ENCODE assay signal across 8 mouse cellular contexts in the genomic region with DNA sequence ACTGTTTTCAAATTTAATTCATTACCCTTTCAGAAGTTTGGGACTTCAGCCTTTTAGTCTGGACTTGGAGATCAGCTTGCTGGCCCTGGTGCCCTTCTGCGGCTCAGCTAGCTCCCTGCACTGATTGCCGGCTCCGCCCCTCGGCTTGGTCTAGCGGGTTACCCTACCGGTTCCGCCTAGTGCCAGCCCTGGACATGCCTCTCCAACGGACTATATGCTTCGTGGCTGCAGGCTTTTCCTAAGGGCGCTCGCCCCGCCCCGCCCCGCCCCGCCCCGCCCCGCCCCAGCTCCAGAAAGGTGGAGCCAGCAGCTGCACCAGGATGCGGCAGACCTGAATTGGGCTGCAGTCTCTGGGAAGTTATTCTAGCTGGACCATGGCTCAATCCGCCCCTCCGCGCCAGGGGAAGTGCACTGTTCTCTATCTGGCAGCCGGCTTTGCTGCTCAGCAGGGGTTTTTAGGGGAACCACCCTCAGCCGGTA. TPM values are rescaled to one million over a fixed set of nuclear protein-coding genes. Genes with fewer than 3 reads are reported as not detected.
A peak's percentile ranks its signal among the peaks of the same experiment; 100 is the strongest.
DNase-seq lines count a peak whose midpoint lies in the region; ATAC-seq and TF ChIP-seq lines count a peak whose summit lies in the region.

No protein-coding gene starts in this region.

- peaks cover 3% of the 10 kb centered on the region for H3K9me3 ChIP-seq in hindbrain, embryonic 12.5 days (replicated peaks)

- peak; percentile 56 for ATAC-seq in hindbrain, embryonic 12.5 days (ENCODE audit: low FRiP score)
- peak; percentile 84 for ATAC-seq in megakaryocyte, adult 5-6 weeks (ENCODE audit: poor library complexity, severe bottlenecking)

- H3K4me1 ChIP-seq in hindbrain, embryonic 12.5 days = peaks cover 5% of the 10 kb centered on the region

- no peaks in the 10 kb centered on the region for H3K36me3 ChIP-seq in hindbrain, embryonic 12.5 days

- peak overlapping the region; percentile 20 for H3K9ac ChIP-seq in hindbrain, embryonic 12.5 days

- no peaks in the 10 kb centered on the region for H3K27me3 ChIP-seq in hindbrain, embryonic 12.5 days

- peak; percentile 91 for DNase-seq in adipocyte (ENCODE audit: low spot score)
- DNase-seq in cerebellum, postnatal 10 days = peak; percentile 78 to 88
- peak; percentile 40 to 42 for DNase-seq in frontal cortex, postnatal 14 days (ENCODE audit: low spot score in 2 of 2)
- peak; percentile 50 to 61 for DNase-seq in left cerebral cortex, adult 2 months (ENCODE audit: extremely low spot score in 1 of 2, low spot score in 2 of 2)
- peak; percentile 61 to 63 for DNase-seq in right cerebral cortex, adult 2 months (ENCODE audit: low spot score in 2 of 2)
- peak; percentile 93 for DNase-seq in yolk sac, embryonic 10.5 days (ENCODE audit: low spot score)

- WGBS in hindbrain, embryonic 12.5 days = under 1% methylated on average over 18 of the region's 23 CpGs

- intact Hi-C loops in left cerebral cortex, adult 2 months (cut with DNase I) = loop anchor here (10.0 kb wide), 1 partner anchor 282 kb away; a partner anchor contains a TSS

- peak overlapping the region; percentile 67; the same call in 1 of the 2 replicates for H3K27ac ChIP-seq in hindbrain, embryonic 12.5 days
- H3K27ac ChIP-seq in left cerebral cortex, adult 2 months = peak overlapping the region; percentile 69

- H3K4me3 ChIP-seq in hindbrain, embryonic 12.5 days = peak overlapping the region; percentile 24
- H3K4me3 ChIP-seq in left cerebral cortex, adult 2 months = peak overlapping the region; percentile 33

- peak overlapping the region; percentile 51 for H3K4me2 ChIP-seq in hindbrain, embryonic 12.5 days (replicated peaks)

- no peak; the same call in 1 of the 2 replicates for TF ChIP-seq CTCF in left cerebral cortex, adult 2 months (IDR thresholded peaks at IDR 0.05)

RNA-seq across cellular contexts. Expression of a gene that starts 4.7 kb away (rescaled TPM):
- 113 and 116 TPM in 2 replicates for polyA plus RNA-seq in hindbrain, embryonic 12.5 days (2016; fragmentation: Nextera tagmentation; extraction: Ambion mirVana)
- total RNA-seq in left cerebral cortex, adult 2 months (2021) = 10 to 100 TPM; 78.0 to 93.5 TPM
- 40.2 and 44.3 TPM in 2 replicates for total RNA-seq in megakaryocyte, adult 5-6 weeks (2015)
- total RNA-seq in megakaryocyte, adult 5-6 weeks (2017) = 33.8 and 44.9 TPM in 2 replicates

RNA-seq across cellular contexts. Expression of a gene that starts 7.2 kb away (rescaled TPM):
- 63.5 and 65.8 TPM in 2 replicates for polyA plus RNA-seq in hindbrain, embryonic 12.5 days (2016; fragmentation: Nextera tagmentation; extraction: Ambion mirVana)
- 10 to 100 TPM; 76.5 to 78.3 TPM for total RNA-seq in left cerebral cortex, adult 2 months (2021)
- total RNA-seq in megakaryocyte, adult 5-6 weeks (2015) = 18.2 and 20.6 TPM in 2 replicates
- 9.9 and 10.6 TPM in 2 replicates for total RNA-seq in megakaryocyte, adult 5-6 weeks (2017)

RNA-seq across cellular contexts. Expression of a gene that starts 19.5 kb away (rescaled TPM):
- polyA plus RNA-seq in hindbrain, embryonic 12.5 days (2016; fragmentation: Nextera tagmentation; extraction: Ambion mirVana) = 4.1 and 16.7 TPM in 2 replicates
- under 1 TPM; 0.14 to 0.35 TPM for total RNA-seq in left cerebral cortex, adult 2 months (2021)
- total RNA-seq in megakaryocyte, adult 5-6 weeks (2015) = 0.07 and 0.52 TPM in 2 replicates
- not detected in 2 replicates for total RNA-seq in megakaryocyte, adult 5-6 weeks (2017)

RNA-seq across cellular contexts. Expression of a gene that starts 20.8 kb away (rescaled TPM):
- 76.8 and 90.1 TPM in 2 replicates for polyA plus RNA-seq in hindbrain, embryonic 12.5 days (2016; fragmentation: Nextera tagmentation; extraction: Ambion mirVana)
- 100 to 1,000 TPM; 131 to 139 TPM for total RNA-seq in left cerebral cortex, adult 2 months (2021)
- total RNA-seq in megakaryocyte, adult 5-6 weeks (2015) = 75.5 and 84.4 TPM in 2 replicates
- total RNA-seq in megakaryocyte, adult 5-6 weeks (2017) = 26.1 and 40.5 TPM in 2 replicates

RNA-seq across cellular contexts. Expression of a gene that starts 53.9 kb away (rescaled TPM):
- polyA plus RNA-seq in hindbrain, embryonic 12.5 days (2016; fragmentation: Nextera tagmentation; extraction: Ambion mirVana) = 31.1 and 32.1 TPM in 2 replicates
- total RNA-seq in left cerebral cortex, adult 2 months (2021) = 10 to 100 TPM; 14.7 to 14.8 TPM
- total RNA-seq in megakaryocyte, adult 5-6 weeks (2015) = 6.7 and 6.8 TPM in 2 replicates
- 21.4 and 25.0 TPM in 2 replicates for total RNA-seq in megakaryocyte, adult 5-6 weeks (2017)

Comparison
In these comparisons a context has a peak if more than half of its experiments do, and no peak if none do; other contexts are left out.
1. Peak in every context shown above with its lines: DNase-seq, ATAC-seq, H3K4me3 ChIP-seq and H3K27ac ChIP-seq.
2. DNase-seq: peak in every context shown above with its lines; median percentile 93 in yolk sac, embryonic 10.5 days; 91 in adipocyte; 83 in cerebellum, postnatal 10 days; 62 in right cerebral cortex, adult 2 months; 56 in left cerebral cortex, adult 2 months; 41 in frontal cortex, postnatal 14 days.